Mouse (Mus musculus) testis, adult 2 months (tissue): ENCODE data around the gene 1700001C19Rik. TPM values are rescaled to one million over a fixed set of nuclear protein-coding genes. Genes with fewer than 3 reads are reported as not detected.

Experiments used
- H3K27ac ChIP-seq: fragments of 200-500 bp; 2 replicates; pipeline ENCODE4 v1.5.1; 2012; ENCODE audit warnings: low read depth, low read length; ENCODE audit not compliant: control insufficient read depth, insufficient read depth
- H3K27me3 ChIP-seq: fragments of 200-500 bp; 2 replicates; pipeline ENCODE4 v1.6.1; 2012; ENCODE audit warnings: mild to moderate bottlenecking, low read length, moderate library complexity; ENCODE audit not compliant: control insufficient read depth, insufficient read depth
- H3K36me3 ChIP-seq: fragments of 200-500 bp; 2 replicates; pipeline ENCODE4 v1.6.1; 2012; ENCODE audit warnings: mild to moderate bottlenecking, low read length; ENCODE audit not compliant: control insufficient read depth, insufficient read depth
- H3K4me1 ChIP-seq: fragments of 200-500 bp; 2 replicates; pipeline ENCODE4 v1.6.1; 2012; ENCODE audit warnings: low read length; ENCODE audit not compliant: control insufficient read depth, insufficient read depth
- H3K4me3 ChIP-seq: fragments of 200-500 bp; 2 replicates; pipeline ENCODE4 v1.5.1; 2012; ENCODE audit warnings: low read depth, mild to moderate bottlenecking, low read length, moderate library complexity, mixed read lengths; ENCODE audit not compliant: control insufficient read depth
- CTCF ChIP-seq: fragments of 200-500 bp; IDR thresholded peaks from 2 replicates; pipeline ENCODE4 v1.5.1; 2012; ENCODE audit warnings: low read depth, mild to moderate bottlenecking, inconsistent platforms, low read length, moderate library complexity; ENCODE audit not compliant: control insufficient read depth, insufficient read depth, insufficient replicate concordance
- POLR2A ChIP-seq: fragments of 200-500 bp; IDR thresholded peaks from 2 replicates; pipeline ENCODE4 v1.6.1; 2012; ENCODE audit warnings: low read depth, mild to moderate bottlenecking, inconsistent platforms, low read length, moderate library complexity; ENCODE audit not compliant: control insufficient read depth
- polyA plus RNA-seq: library from polyadenylated mRNA; depleted of rRNA; stranded (reverse); fragments of >200 nt; gene quantifications from 2 replicates; pipeline ENCODE4 v1.2.3, GENCODE M21; 2012

Gene 1700001C19Rik
- polyA plus RNA-seq, 1 experiment, result 576 TPM

GRCm38 (mm10) chr17:47407717-47408557 lies 29.2 kb downstream of the 1700001C19Rik start:
- TF ChIP-seq CTCF, result no peak
- TF ChIP-seq POLR2A, result no peak
- H3K27ac ChIP-seq, result no peak overlapping the region
- no peaks in the 10 kb centered on the region for H3K36me3 ChIP-seq
- peaks cover 5% of the 10 kb centered on the region for H3K4me1 ChIP-seq
- H3K4me3 ChIP-seq, result no peak overlapping the region
- H3K27me3 ChIP-seq, result no peaks in the 10 kb centered on the region; the same call in 1 of the 2 replicates

GRCm38 (mm10) chr17:47400451-47400850 lies 36.7 kb downstream of the 1700001C19Rik start, which contains the start of gene Guca1a:
TSS of gene Guca1a (minus strand) at chr17:47400584.
- H3K36me3 ChIP-seq, result no peaks in the 10 kb centered on the region

GRCm38 (mm10) chr17:47399091-47399490 lies 38.1 kb downstream of the 1700001C19Rik start:
- Histone ChIP-seq H3K27ac (no peak overlapping the region), H3K4me1 (peaks cover 15% of the 10 kb centered on the region), H3K36me3 (no peaks in the 10 kb centered on the region), H3K4me3 (no peak overlapping the region), H3K27me3 (no peaks in the 10 kb centered on the region; the same call in 1 of the 2 replicates)
- no peak for TF ChIP-seq CTCF
- TF ChIP-seq POLR2A, result no peak

More at GRCm38 (mm10) chr17:47400451-47400850, 36.7 kb downstream of the 1700001C19Rik start, which contains the start of gene Guca1a:
- Histone ChIP-seq H3K27me3 (no peaks in the 10 kb centered on the region), H3K4me1 (peaks cover 3% of the 10 kb centered on the region), H3K27ac (no peak within 1 kb of the TSS), H3K4me3 (no peak within 1 kb of the TSS)
- no peak for TF ChIP-seq POLR2A

- no peak overlapping the region for H3K27ac ChIP-seq
- H3K27me3 ChIP-seq, result no peaks in the 10 kb centered on the region; the same call in 1 of the 2 replicates
- TF ChIP-seq POLR2A (no peak), CTCF (no peak)
- no peaks in the 10 kb centered on the region for H3K36me3 ChIP-seq
- peaks cover 23% of the 10 kb centered on the region for H3K4me1 ChIP-seq
- H3K4me3 ChIP-seq, result peak overlapping the region; percentile 65
Observed at GRCm38 (mm10) chr17:47395376-47395913, 41.7 kb downstream of the 1700001C19Rik start.

- Histone ChIP-seq H3K4me3 (peak overlapping the region; percentile 47), H3K27me3 (no peaks in the 10 kb centered on the region; the same call in 1 of the 2 replicates), H3K27ac (no peak overlapping the region), H3K4me1 (peaks cover 23% of the 10 kb centered on the region), H3K36me3 (no peaks in the 10 kb centered on the region)
- TF ChIP-seq CTCF (no peak), POLR2A (no peak)
Observed at GRCm38 (mm10) chr17:47394223-47394869, 42.8 kb downstream of the 1700001C19Rik start.

GRCm38 (mm10) chr17:47386649-47387048 lies 50.5 kb downstream of the 1700001C19Rik start:
- Histone ChIP-seq H3K27me3 (no peaks in the 10 kb centered on the region), H3K4me3 (no peak overlapping the region), H3K27ac (no peak overlapping the region), H3K36me3 (no peaks in the 10 kb centered on the region), H3K4me1 (peaks cover 3% of the 10 kb centered on the region)
- peak; percentile 82; the same call in 1 of the 2 replicates for TF ChIP-seq CTCF
- no peak for TF ChIP-seq POLR2A

- no peak within 1 kb of the TSS for H3K4me3 ChIP-seq
Observed at GRCm38 (mm10) chr17:47385145-47385544, 52.0 kb downstream of the 1700001C19Rik start, which contains the start of gene Guca1b. TSS of gene Guca1b (plus strand) at chr17:47385393.

More at GRCm38 (mm10) chr17:47385145-47385544, 52.0 kb downstream of the 1700001C19Rik start, which contains the start of gene Guca1b:
- H3K27me3 ChIP-seq, result no peaks in the 10 kb centered on the region
- H3K36me3 ChIP-seq, result no peaks in the 10 kb centered on the region
- TF ChIP-seq CTCF (no peak), POLR2A (no peak)
- peaks cover 2% of the 10 kb centered on the region for H3K4me1 ChIP-seq
- H3K27ac ChIP-seq, result no peak within 1 kb of the TSS
